Mouse (Mus musculus): ENCODE data around the gene Sall4. TPM values are rescaled to one million over a fixed set of nuclear protein-coding genes. Genes with fewer than 3 reads are reported as not detected.
"Not testable (repeated sequence)": the region's sequence is repeated elsewhere in the genome, so short reads cannot be mapped to it uniquely, and the experiment has no call there.

The Sall4 gene
- polyA plus RNA-seq, 1 experiment from 2014 or later, result 2.3 TPM

GRCm38 (mm10) chr2:168769259-168769658 is 1.5 kb upstream of the Sall4 start:
- Histone ChIP-seq H3K9ac (no peak overlapping the region), H3K36me3 (no peaks in the 10 kb centered on the region), H3K9me3 (replicated peaks) (no peaks in the 10 kb centered on the region), H3K4me1 (peaks cover 20% of the 10 kb centered on the region), H3K27ac (no peak overlapping the region), H3K4me3 (no peak overlapping the region), H3K27me3 (peaks cover 40% of the 10 kb centered on the region), H3K4me2 (replicated peaks) (no peak overlapping the region)
- no peak for ATAC-seq (ENCODE audit: low FRiP score)
- 44% methylated on average over 8 of the region's 8 CpGs for WGBS

DNA sequence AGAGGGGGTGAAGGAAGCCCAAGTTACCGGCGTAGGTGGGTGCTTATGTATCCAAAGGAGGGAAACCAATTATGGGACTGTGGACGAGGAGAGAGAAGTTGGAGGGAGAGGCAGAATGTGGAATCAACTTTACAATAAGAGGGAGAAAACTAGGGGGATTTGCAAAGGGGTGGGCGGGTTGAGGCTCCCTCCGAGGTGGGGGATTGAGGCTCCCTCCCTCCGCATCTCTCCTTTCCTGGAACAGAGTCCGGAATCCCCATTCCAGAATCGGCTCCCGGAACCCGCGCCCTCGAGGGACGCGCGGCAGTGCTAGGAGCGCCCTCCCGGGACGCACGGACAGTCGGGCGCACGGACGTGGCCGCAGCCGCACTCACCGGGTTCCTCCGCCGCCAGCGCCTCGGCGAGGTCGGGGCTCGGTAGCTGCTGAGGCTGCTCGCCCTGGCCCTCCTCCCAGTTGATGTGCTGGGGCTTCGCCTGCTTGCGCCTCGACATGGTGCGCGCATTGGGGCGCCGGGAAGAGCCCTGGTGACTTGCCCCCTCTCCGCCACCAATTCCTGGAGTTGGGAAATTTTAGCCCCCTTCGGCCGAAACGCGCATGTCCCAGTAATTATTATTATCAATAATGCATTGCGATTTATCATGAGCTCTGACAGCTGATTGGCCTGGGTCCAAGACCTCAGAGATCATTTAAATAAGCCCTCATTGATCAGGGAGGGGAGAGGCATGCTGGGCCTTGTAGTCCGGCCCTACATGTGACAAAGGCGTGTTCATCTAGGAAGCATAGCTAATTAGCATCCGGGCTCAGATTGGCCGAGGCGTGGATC is 993 bp downstream of the Sall4 start:
- Histone ChIP-seq H3K4me3 (peak overlapping the region; percentile 59), H3K4me1 (peaks cover 42% of the 10 kb centered on the region), H3K9me3 (replicated peaks) (no peaks in the 10 kb centered on the region), H3K27me3 (peaks cover 47% of the 10 kb centered on the region), H3K9ac (peak overlapping the region; percentile 65), H3K4me2 (replicated peaks) (peak overlapping the region; percentile 86), H3K36me3 (no peaks in the 10 kb centered on the region), H3K27ac (peak overlapping the region; percentile 66)
- ATAC-seq (ENCODE audit: low FRiP score), result peak; percentile 85
- under 1% methylated on average over 52 of the region's 52 CpGs for WGBS

DNA sequence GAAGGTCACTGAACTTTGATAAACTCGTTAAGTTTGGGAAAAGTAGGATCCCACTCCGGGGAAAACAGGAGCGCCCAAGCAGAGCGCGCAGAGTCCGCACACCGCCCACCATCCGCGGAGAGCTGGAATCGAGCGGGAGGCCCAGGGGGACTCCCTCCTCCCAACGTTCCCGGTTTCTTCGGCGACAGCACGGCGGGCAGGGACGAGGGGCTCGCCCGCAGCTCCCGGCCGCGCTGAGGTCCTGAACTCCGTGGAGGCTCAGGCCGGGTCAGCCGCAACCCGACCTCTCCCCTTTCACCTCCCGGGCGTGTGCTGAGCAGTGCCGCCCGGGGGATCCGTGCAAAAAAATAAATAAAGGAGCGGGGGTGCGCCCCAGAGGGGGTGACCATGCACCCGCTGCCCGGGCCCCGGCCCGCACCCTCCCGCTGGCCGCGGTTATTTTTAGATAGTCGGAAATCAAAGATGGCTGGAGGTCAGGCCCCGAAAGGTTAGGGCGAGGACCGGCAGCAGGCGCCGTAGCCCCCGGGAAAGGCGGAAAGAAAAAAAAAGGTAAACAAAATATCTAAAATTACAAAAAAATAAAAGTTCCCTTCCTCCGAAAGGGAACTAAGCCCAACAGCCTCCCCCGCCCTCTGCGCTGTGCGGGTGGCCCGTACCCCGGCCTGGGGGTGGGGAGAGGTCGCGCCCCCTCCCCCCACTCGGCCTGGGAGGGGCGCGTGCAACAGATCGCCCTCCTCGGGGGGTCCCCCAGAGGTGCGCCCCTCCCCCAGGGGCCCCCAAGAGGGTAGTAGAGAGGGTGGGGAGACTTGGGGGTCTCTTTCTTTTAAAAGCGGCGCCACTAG is 1.8 kb downstream of the Sall4 start:
- H3K9me3 ChIP-seq (replicated peaks), result no peaks in the 10 kb centered on the region
- peak overlapping the region; percentile 65 for H3K9ac ChIP-seq
- peak overlapping the region; percentile 32; the same call in 1 of the 2 replicates for H3K27ac ChIP-seq
- peak overlapping the region; percentile 86 for H3K4me2 ChIP-seq (replicated peaks)
- peak; percentile 21; the same call in 1 of the 2 replicates for ATAC-seq (ENCODE audit: low FRiP score)
- under 1% methylated on average over 63 of the region's 65 CpGs for WGBS
- H3K4me1 ChIP-seq, result peaks cover 43% of the 10 kb centered on the region
- peak overlapping the region; percentile 59 for H3K4me3 ChIP-seq
- H3K36me3 ChIP-seq, result no peaks in the 10 kb centered on the region
- H3K27me3 ChIP-seq, result peaks cover 47% of the 10 kb centered on the region

- WGBS, result under 1% methylated on average over 32 of the region's 32 CpGs
- H3K9me3 ChIP-seq (replicated peaks), result no peaks in the 10 kb centered on the region
- peak; percentile 38 for ATAC-seq (ENCODE audit: low FRiP score)
- peaks cover 43% of the 10 kb centered on the region for H3K4me1 ChIP-seq
- peak overlapping the region; percentile 59 for H3K4me3 ChIP-seq
- H3K27ac ChIP-seq, result peak overlapping the region; percentile 32
- H3K27me3 ChIP-seq, result peaks cover 44% of the 10 kb centered on the region
- peak overlapping the region; percentile 65 for H3K9ac ChIP-seq
- no peaks in the 10 kb centered on the region for H3K36me3 ChIP-seq
- H3K4me2 ChIP-seq (replicated peaks), result peak overlapping the region; percentile 86
Measured at GRCm38 (mm10) chr2:168765065-168765681, 2.6 kb downstream of the Sall4 start.

DNA sequence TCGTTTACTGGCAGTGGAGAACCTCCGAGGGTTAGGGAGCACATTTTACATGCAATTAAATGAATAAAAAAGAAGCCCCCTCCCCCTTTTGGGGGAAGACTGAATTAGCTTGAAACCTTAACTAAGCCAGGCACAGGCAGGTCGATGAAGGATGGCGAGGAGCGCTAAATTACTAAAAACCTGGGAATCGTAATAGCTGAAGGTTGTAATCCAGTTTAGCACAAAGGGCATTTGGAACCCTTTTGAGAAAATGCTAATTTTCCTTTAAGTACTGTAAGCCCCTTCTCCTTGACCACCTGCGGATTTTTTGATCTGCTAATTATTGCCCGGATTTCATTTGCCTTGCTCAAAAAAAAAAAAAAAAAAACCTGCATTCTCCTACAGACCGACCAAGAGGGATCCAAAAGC is 3.3 kb downstream of the Sall4 start:
- Histone ChIP-seq H3K27me3 (peaks cover 44% of the 10 kb centered on the region), H3K4me2 (replicated peaks) (peak overlapping the region; percentile 86), H3K4me3 (peak overlapping the region; percentile 1; the same call in 1 of the 2 replicates), H3K9me3 (replicated peaks) (no peaks in the 10 kb centered on the region), H3K9ac (no peak overlapping the region), H3K4me1 (peaks cover 43% of the 10 kb centered on the region), H3K36me3 (no peaks in the 10 kb centered on the region), H3K27ac (no peak overlapping the region)
- 3% methylated on average over 9 of the region's 9 CpGs for WGBS
- ATAC-seq (ENCODE audit: low FRiP score), result no peak

DNA sequence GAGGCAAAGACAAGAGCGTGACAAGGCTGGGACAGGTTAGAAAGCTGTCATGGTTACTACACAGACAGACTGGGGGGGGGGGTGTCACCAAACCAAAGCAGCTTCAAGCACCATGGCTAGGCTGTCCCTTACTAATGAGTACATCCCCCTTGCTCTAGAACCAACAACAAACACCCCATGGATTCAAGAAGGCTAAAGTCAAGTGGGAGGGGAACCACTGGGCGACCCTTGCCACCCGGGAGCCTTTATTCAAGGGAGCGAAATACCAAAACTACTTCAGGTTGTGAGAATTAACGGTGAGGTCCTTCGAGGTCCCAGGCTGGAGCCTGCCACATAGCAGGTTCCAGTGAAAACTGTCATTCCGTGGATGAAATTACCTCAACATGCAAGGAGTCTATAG is 4.0 kb downstream of the Sall4 start:
- H3K36me3 ChIP-seq, result no peaks in the 10 kb centered on the region
- H3K4me1 ChIP-seq, result peaks cover 43% of the 10 kb centered on the region
- no peak overlapping the region for H3K9ac ChIP-seq
- H3K4me2 ChIP-seq (replicated peaks), result peak overlapping the region; percentile 86
- WGBS, result 6% methylated on average over 7 of the region's 7 CpGs
- ATAC-seq (ENCODE audit: low FRiP score), result no peak
- no peak overlapping the region for H3K4me3 ChIP-seq
- H3K27ac ChIP-seq, result no peak overlapping the region
- peaks cover 39% of the 10 kb centered on the region for H3K27me3 ChIP-seq
- H3K9me3 ChIP-seq (replicated peaks), result no peaks in the 10 kb centered on the region

GRCm38 (mm10) chr2:168762411-168762815 is 5.3 kb downstream of the Sall4 start:
- Histone ChIP-seq H3K4me1 (peaks cover 43% of the 10 kb centered on the region), H3K9ac (peak overlapping the region; percentile 32), H3K9me3 (replicated peaks) (no peaks in the 10 kb centered on the region), H3K4me3 (peak overlapping the region; percentile 20), H3K27ac (peak overlapping the region; percentile 52; the same call in 1 of the 2 replicates), H3K4me2 (replicated peaks) (peak overlapping the region; percentile 48), H3K36me3 (no peaks in the 10 kb centered on the region), H3K27me3 (peaks cover 26% of the 10 kb centered on the region)
- ATAC-seq (ENCODE audit: low FRiP score), result no peak
- WGBS, result 2% methylated on average over 12 of the region's 12 CpGs

DNA sequence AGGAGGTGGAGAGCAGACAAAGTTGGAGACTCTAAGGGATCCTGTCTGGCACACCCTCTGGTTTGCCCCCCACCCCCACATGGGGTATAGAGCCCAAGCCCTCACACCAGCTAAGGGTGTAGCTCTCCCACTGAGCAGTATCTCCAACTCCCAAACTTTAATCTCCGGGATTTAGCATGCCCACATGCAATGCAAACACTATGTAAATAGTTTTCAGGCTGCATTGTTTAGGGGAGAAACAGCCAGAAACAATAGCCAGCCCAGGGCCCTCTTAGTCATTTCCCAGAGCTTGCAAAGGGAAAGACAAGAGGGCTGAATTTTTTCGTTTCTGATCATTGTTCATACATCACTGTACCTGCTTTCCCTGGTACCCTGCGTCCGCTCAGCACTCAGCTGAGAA is 5.8 kb downstream of the Sall4 start:
- Histone ChIP-seq H3K36me3 (no peaks in the 10 kb centered on the region), H3K27me3 (peaks cover 26% of the 10 kb centered on the region), H3K4me2 (replicated peaks) (peak overlapping the region; percentile 48), H3K9ac (peak overlapping the region; percentile 32), H3K9me3 (replicated peaks) (no peaks in the 10 kb centered on the region), H3K4me1 (peaks cover 43% of the 10 kb centered on the region), H3K27ac (peak overlapping the region; percentile 52; the same call in 1 of the 2 replicates), H3K4me3 (peak overlapping the region; percentile 20)
- no peak for ATAC-seq (ENCODE audit: low FRiP score)
- WGBS, result 10% methylated on average over 4 of the region's 4 CpGs

DNA sequence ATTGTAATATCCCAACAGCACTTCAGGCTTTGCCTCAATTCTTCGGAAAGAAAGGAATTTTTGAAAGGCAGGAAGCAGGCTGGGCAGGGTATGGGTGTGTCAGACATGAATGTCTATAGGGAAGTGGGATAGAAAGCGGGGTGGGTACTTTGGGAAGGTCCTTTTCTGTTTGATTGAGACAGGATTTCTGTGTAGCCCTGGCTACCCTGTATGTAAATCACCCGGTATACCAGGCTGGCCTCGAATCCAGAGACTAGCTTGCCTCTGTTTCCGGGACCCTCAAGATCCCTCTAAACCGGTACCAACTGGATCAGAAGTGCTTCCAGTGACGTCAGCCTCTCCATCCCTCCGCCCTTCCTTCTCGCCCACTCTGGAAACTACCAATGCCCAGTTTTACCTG is 6.6 kb downstream of the Sall4 start:
- H3K9me3 ChIP-seq (replicated peaks), result no peaks in the 10 kb centered on the region
- no peak overlapping the region for H3K4me3 ChIP-seq
- H3K9ac ChIP-seq, result no peak overlapping the region
- no peak overlapping the region for H3K27ac ChIP-seq
- H3K27me3 ChIP-seq, result peaks cover 22% of the 10 kb centered on the region
- no peak overlapping the region for H3K4me2 ChIP-seq (replicated peaks)
- peaks cover 36% of the 10 kb centered on the region for H3K4me1 ChIP-seq
- ATAC-seq (ENCODE audit: low FRiP score), result no peak
- WGBS, result 85% methylated on average over 9 of the region's 9 CpGs
- peaks cover 1% of the 10 kb centered on the region for H3K36me3 ChIP-seq

DNA sequence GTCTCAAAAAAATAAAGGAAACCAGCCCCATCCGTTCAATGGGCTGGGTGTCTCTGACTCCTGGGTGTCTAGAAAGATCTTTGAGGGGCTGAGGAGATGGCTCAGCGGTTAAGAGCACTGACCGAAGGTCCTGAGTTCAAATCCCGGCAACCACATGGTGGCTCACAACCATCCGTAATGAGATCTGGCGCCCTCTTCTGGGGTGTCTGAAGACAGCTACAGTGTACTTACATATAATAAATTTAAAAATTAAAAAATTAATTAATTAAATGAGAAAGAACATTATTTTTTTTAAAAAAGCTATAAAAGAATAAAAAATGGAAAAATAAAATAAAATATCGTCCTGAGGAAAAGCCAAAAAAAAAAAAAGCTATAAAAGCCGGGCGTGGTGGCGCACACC is 23.3 kb downstream of the Sall4 start:
- H3K36me3 ChIP-seq; H3K4me3 ChIP-seq; H3K9me3 ChIP-seq (replicated peaks); H3K27me3 ChIP-seq; H3K4me2 ChIP-seq (replicated peaks); ATAC-seq (ENCODE audit: low FRiP score); H3K27ac ChIP-seq; H3K9ac ChIP-seq: not testable (repeated sequence)
- peaks cover 11% of the 10 kb centered on the region; the same call in 1 of the 2 replicates for H3K4me1 ChIP-seq
- WGBS, result 89% methylated on average over 10 of the region's 10 CpGs

GRCm38 (mm10) chr2:168742649-168743048 is 25.1 kb downstream of the Sall4 start:
- Histone ChIP-seq H3K9me3 (replicated peaks) (no peaks in the 10 kb centered on the region), H3K36me3 (no peaks in the 10 kb centered on the region), H3K4me3 (peak overlapping the region; percentile 91; the same call in 1 of the 2 replicates), H3K27me3 (no peaks in the 10 kb centered on the region), H3K27ac (peak overlapping the region; percentile 91), H3K4me1 (peaks cover 11% of the 10 kb centered on the region; the same call in 1 of the 2 replicates), H3K4me2 (replicated peaks) (peak overlapping the region; percentile 71; the same call in 1 of the 2 replicates), H3K9ac (no peak overlapping the region)
- no peak for ATAC-seq (ENCODE audit: low FRiP score)
- WGBS, result 16% methylated on average over 7 of the region's 7 CpGs
